Mouse (Mus musculus): ENCODE measurements around the gene Tnfrsf26.
"Not testable (repeated sequence)": the region's sequence is repeated elsewhere in the genome, so short reads cannot be mapped to it uniquely, and the experiment has no call there.

Gene Tnfrsf26

DNA sequence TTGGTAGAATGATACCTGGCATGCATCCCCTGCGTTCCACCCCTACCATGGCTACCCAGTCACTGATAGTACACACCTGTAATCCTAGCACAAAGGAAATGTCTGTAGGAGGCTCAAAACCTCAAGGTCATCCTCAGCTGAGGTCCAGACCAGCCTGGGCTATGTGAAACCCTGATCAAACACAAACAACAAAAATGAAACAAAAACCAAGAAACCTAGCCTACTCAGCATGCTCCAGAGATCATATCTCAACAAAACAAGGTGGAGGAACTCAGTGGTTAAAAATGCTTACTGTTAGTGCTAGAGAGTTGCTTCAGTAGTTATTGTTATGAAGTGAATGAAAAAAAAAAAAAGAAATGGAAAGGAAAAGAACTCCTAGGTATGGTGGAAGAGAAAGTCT is at the start of gene Tnfrsf26:
Gene Tnfrsf26 (minus strand): TSS at position 183 of the 400 bp plus-strand sequence.
- DNase-seq (ENCODE audit: low spot score), result no peak

DNA sequence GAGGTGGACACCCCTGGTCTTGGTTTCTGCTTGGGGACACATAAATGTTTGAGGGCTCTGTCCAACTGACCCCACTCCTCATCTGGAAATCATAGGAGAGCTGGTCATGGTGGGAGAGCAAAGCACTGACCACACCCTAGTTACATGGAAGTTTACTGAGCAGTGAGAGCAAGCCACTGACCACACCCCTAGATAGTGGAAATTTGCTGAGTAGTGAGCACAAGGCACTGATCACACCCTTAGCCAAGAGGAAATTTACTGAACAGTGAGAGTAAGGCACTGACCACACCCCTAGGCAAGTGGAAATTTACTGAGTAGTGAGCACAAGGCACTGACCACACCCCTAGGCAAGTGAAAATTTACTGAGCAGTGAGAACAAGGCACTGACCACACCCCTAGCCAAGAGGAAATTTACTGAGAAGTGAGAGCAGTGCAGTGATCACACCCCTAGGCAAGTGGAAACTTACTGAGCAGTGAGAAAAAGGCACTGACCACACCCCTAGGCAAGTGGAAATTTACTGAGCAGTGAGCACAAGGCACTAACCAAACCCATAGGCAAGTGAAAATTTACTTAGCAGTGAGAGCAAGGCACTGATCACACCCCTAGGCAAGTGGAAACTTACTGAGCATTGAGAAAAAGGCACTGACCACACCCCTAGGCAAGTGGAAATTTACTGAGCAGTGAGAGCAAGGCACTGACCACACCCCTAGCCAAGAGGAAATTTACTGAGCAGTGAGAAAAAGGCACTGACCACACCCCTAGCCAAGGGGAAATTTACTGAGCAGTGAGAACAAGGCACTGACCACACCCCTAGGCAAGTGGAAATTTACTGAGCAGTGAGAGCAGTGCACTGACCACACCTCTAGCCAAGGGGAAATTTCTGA is 38.1 kb upstream of the Tnfrsf26 start:
- no peak for DNase-seq (ENCODE audit: low spot score)

DNA sequence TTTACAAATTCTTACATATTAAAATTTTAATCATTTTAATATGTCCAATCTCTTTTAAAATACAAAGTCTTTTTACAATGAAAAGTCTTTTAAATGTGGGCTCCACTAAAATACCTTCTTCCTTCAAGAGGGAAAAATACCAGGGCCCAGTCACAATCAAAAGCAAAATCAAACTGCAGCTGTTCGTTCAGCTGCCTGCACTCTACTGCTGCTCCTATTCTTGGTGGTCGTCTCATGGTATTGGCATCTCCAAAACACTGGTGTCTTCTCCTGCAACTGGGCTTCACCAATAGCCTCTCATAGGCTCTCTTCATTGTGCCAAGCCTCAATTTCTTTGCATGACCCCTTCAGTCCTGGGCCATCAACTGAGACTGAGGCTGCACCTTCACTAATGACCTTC is 34.9 kb upstream of the Tnfrsf26 start:
- DNase-seq (ENCODE audit: low spot score), result no peak

DNA sequence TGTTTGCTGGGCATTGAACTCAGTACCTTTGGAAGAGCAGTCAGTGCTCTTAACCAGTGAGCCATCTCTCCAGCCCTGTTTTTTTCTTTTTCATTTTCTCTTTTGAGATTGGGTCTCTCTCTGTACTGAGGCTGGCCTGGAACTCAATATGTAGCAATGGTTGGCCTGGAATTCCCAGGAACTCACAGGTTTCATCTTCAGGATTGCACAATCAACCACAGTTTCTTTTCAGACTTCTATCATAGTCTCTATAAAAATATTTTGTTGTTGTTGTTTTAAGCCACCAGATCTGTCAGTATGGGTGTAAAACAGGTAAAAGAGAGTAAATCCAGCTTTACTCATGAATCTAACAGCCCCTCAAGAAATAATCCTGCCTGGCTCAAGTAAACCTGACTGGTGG is 32.3 kb upstream of the Tnfrsf26 start:
- DNase-seq (ENCODE audit: low spot score), result no peak

DNA sequence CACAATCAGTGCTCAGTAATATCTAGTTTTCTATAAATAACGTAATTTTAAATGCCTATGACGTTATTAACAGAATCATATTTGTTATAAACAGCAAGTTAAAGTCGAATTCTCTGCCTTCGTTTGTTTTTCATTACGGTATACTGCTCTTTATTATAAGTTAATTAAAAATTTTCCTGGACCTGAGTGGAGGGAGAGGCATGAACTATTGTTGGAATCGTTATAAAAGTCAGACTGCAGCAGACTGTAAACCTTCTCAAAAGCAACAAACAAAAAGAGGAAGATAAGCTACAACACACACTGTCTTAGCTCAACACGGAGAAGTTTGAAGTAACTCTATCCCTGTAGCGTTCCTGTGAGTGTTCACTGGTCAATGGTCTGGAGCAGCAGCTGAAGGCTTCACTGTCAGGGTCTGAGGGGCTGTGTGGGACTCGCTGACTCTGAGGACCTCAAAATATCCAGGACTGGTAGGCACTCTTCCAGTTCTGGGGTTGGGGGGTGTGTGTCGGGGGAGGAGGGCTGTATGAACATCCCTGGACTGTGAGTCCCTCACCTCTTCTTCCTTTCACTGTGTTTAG is 21.3 kb upstream of the Tnfrsf26 start:
- DNase-seq (ENCODE audit: low spot score), result not testable (repeated sequence)

DNA sequence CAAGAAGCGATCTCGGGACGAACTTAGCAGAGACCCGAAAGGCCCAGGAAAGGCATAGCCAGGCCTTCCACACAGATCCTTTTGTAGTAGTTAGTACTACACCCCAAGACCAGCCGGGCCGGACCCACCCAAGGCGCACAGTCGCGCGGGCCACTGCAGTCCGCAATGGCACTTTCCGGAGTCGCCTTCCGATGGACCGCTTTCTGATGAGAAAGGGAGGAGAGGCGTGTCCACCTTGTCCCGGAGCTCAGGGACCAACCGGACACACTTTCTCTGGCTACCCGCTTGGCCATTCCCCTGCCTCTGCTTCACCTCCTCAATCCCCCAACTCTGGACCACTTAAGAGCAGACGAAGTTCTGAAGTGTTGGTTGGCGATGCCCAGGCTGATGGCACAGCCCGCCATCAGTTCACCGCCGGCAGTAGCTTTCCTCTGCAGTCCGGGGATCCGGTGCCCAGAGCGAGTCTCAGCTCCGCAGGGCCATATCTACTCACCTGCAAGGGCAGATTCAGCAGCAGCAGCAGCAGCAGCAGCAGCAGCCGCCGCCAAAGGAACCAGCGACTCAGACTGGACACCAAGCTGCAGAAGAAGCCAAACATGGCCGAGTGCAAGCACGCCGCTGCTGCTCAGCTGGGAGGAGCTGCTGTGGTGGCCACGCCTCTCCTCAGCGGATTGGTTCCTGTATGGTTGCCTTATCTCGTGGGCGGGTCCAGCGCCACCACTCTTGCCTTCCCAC is 20.7 kb upstream of the Tnfrsf26 start, which contains the start of gene Tnfrsf22:
Gene Tnfrsf22 (minus strand): TSS at position 628 of the 735 bp plus-strand sequence.
- DNase-seq (ENCODE audit: low spot score), result peak; percentile 68

DNA sequence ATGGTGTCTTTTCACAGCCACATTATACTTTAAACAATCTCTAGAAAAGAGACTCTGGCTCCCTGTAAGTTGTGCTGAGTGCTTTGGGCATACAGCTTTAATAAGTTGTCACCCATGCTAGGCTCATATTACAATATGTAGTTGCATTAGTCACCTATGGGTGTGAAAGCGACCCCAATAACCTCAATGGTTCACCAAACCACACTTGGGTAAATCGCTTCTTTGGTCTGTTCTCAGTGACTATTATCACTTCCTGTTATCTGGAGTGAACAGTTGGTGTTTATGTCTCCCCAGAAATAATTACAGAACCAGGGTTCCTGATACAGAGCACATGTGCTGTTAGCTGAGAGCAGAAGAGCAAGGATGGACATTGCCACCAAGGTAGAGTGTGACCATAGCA is 15.4 kb upstream of the Tnfrsf26 start:
- DNase-seq (ENCODE audit: low spot score), result not testable (repeated sequence)

DNA sequence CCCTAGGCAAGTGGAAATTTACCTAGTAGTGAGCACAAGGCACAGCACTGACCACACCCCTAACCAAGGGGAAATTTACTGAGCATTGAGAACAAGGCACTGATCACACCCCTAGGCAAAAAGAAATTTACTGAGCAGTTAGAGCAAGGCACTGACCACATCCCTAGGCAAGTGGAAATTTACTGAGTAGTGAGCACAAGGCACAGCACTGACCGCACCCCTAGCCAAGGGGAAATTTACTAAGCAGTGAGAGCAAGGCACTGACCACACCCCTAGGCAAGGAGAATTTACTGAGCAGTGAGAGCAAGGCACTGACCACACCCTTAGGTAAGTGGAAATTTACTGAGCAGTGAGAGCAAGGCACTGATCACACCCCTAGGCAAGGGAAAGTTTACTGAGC is 8.2 kb upstream of the Tnfrsf26 start:
- no peak for DNase-seq (ENCODE audit: low spot score)

DNA sequence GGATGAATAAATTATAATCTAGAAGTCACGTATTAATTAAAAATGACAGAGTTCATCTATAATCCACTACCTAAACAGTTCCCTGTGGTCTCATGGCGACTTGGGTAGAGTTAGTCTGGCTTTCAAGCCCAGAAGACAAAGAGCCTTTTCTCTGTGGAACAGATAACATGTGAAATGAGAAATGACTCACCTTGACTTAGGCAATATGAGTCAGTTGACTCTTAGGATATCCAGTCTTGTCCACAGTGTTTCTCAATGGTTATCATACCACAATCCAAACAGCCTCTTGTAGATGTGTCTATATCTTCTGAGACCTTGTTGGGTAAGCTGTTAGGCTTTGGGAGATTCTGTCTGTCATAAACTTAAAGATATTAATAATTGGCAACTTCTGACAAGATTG is 3.0 kb upstream of the Tnfrsf26 start:
- no peak for DNase-seq (ENCODE audit: low spot score)

DNA sequence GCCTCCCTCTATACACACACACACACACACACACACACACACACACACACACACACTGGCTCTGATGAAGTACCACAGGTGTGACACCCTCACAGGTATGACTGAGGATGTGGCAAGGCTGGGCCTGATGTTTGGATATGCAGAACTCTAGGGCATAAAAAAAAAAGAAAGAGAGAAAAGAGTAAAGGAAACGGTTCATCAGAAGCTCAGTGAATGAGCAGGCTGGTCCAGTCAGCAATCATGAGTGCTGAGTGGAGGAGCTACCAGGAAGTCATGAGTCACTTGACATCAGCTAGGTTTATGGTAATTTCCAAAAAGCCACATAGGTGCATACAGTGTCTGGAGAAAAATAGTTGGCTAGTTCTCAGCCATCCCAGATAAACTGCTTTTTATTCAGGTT is 979 bp upstream of the Tnfrsf26 start:
- DNase-seq (ENCODE audit: low spot score), result no peak

DNA sequence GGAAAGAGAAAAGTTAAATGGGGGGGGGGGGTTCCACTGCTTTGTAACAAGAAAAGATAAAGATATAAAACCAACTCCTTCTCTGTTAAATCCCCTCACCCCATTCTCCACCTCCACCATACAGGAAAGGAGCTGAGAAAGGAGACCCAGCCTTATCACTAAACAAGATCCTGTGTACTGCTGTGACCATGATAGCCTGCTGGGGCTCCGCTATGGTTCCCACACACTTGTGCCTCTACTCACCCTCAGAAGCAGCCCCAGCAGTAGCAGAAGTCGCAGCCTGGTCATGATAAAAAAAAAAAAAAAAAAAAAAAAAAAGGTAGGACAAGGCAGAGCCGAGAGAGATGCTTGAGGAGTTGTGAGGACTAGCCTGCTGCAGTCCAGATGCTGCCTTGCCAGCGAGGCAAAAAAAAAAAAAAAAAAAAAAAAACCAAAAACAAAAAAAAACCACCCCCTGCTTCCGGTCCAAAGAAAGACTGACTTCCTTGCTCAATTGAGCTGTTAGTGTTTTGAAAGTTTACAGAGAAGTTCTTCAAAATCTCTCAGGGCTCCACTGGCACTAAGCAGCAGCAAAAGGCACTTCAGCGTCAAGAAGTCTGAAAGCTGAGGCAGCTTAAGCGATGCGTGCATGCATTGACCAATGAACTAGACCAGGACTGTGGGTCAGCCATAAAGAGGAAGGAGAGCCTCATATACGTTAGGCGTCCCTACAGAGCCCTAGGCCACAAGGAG is 801 bp downstream of the Tnfrsf26 start:
- DNase-seq (ENCODE audit: low spot score), result no peak

DNA sequence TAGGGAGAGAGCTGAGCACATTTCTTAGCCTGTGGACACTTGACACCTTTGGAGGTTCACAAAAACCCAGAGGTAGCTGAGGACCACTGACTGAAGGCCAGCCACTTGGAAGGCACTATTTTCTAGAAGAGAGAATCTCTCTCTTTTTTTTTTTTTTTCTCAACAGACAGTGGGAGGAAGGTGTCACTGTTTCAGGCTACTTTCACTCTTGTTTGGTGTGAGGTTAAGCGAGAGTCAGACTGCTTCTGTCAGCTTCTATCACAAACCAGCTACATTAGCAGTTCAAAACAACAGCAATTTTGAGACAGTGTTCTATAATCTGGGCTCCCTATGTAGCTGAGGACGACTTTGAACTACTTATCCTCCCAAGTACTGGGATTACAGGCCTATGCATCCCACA is 2.3 kb downstream of the Tnfrsf26 start:
- DNase-seq (ENCODE audit: low spot score), result no peak

DNA sequence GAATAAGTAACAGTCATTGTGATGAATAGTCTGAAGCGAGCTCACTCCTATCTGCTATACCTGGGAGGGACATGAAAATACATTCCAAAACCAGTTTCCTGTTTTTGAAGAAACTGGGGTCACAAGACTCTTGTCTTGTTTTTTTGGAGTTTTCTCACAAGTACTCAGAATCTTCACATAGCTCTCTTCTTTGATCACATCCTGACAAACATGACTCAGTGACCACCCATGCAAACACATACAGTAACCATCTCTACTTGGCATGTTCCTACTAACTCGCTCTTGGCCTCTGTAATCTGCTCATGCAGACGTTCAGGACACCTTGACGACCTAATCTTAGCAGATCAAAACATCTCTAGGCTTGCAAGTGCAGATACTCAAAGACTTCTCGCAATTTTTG is 3.4 kb downstream of the Tnfrsf26 start:
- no peak for DNase-seq (ENCODE audit: low spot score)

DNA sequence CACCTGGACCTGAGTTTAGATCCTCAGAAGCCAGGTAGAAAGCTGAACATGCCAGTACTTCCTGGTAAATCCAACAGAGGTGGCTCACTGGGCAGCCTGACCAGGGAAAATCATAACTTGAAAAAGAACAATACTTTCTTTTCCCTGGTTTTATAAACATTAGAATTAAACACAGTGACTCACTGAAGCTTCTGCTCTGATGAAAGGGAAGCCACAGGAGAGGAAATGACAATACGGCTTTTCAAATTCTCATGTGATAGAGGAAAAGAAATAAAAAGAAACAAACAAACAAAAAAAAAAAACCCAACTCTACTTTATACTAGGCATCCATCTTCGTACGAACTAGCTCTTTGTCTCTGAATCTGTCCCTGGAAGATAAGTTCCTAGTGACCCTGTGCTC is 4.0 kb downstream of the Tnfrsf26 start:
- no peak for DNase-seq (ENCODE audit: low spot score)

DNA sequence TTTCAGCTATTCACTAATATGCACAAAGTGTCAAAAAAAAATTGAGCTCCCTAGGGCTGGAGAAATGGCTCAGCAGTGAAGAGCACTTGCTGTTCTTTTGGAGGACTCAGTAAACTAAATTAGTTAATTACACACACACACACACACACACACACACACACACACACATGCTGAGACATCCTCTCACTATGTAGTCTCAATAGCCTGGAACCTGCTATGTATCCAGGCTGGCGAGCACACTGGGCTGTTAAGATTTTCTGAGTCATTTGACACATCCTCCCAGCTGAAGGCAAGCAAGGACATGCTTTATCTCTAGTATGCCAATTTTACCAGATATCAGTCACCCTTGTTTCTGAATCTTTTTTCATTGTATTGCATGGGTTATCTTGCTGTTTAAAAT is 7.6 kb downstream of the Tnfrsf26 start:
- no peak for DNase-seq (ENCODE audit: low spot score)

DNA sequence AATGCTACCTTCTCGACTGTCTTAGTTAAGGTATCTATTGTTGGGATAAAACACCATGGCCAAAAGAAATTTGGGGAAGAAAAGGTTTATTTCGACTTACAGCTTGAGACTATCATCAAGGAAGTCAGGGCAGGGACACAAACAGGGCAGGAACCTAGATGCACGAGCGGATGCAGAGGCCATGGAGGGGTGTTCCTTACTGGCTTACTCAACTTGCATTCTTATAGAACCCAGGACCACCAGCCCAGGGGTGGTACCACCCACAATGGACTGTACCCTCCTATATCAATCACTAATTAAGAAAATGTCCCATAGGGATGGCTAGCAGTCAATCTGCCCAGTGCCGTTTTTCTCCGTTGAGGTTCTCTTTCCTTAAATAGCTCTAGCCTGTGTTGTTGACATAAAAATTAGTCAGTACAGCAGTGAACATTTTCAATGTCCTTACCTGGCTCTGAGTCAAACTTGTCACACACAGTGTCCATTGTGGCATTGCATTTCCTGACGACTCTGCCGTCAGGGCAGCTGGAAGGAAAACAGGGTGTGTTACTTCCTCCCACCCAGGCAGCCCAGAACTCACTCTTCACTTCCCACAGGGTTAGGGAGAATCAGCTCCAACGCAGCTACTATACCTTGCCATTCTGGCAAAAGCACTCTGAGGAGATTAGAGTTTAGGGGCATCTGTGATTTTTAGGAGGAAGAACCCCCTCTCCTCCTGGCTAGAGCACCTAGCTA is 14.0 kb downstream of the Tnfrsf26 start:
- no peak for DNase-seq (ENCODE audit: low spot score)

DNA sequence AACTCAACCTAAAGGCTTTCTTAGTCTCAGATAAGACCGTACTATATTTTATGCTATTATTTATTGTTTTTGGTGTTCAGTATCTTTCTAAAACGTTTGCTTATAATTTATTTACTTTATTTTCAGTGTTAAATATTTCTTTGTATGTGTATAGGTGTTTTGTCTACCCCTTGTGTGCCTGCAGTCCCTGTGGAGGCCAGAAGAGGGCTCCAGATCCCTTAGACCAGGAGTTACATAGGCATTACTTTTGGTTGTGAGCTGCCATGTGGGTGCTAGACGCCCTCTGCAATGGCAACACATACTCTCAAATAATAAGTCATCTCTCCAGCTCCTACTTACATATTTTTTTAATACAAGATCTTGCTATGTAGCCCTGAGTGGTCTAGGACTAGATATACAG is 16.3 kb downstream of the Tnfrsf26 start:
- DNase-seq (ENCODE audit: low spot score), result no peak

DNA sequence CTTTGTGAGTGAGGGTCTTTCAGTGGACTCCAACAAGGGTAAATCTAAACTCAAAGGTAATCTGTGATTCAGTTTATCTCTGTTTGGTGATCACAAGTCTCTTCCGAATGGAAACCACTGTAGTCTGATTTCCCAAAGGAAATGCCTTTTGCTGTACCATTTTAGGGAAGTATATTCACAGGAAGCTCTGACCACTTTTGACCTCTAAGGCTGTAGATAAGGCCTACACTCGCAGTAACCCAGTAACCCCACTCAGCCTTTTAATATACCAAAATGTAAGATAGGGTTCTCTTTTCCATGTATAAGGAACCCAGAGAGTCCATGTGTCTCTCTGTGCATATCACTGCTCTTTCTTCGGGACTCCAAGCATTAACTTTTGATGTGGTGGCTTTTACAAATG is 23.2 kb downstream of the Tnfrsf26 start:
- DNase-seq (ENCODE audit: low spot score), result no peak

DNA sequence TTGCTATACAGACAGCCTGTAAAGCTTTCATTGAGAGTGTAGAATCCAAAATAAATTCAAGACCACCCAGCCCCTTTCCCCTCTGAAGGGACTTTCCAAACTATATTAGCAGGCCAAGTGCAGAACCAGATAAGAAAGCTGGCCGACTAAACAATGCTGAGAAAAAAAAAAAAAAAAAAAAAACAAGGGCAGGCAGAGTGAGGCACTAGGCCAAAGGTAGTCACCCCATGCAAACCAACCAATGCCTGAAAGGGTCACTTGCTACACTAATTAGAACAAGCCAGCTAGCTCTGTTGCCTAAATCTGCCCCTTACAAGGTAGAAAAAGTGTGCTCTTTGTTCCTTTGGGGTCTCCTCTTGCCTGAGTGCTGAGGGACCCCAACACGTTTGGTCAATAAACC is 23.6 kb downstream of the Tnfrsf26 start:
- no peak for DNase-seq (ENCODE audit: low spot score)

DNA sequence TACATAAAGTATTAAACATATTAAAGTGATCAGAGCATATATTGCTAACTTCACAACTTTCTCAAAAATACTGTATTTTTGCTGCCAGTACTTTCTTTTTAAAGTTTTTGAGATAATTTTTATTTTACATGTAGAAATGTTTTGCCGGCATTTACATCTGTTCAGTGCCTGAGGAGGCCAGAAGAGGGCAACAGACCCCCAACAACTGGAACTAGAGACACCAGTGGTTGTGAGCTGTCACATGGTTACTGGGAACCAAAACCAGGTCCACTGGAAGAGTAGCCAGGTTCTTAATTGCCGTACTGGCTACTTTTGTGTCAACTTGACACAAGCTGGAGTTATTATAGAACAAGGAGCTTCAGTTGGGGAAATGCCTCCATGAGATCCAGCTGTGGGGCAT is 26.8 kb downstream of the Tnfrsf26 start:
- no peak for DNase-seq (ENCODE audit: low spot score)

DNA sequence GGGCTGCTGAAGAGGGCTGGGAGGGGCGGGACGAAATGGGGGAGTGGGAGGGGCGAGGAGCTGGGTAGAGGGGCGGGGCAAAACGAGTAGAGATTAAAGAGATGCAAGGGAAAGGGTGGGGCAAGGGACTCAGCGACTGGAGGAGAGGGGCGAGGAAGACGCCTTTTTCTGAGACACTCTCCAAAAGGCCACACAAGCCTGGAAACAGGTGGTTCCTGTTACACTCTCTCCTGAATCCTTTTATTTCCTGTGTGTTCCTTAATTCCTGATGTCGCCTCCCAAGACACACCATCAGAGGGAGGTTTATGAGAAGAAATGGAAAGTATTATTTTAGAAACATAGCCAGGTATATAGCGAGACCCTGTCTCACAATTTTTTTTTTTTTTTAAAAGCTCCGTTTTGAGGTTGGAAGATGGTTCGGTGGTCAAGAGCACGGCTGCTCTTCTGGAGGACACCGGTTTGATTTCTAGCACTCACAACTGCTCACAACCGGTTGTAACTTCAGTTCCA is 28.2 kb downstream of the Tnfrsf26 start:
- DNase-seq (ENCODE audit: low spot score), result no peak

Data from urinary bladder, postnatal 25 days (tissue).